Mouse (Mus musculus): ENCODE measurements at regions not wholly inside any gene's neighbourhood (a gene's known extent, or its start where the extent isn't known, plus 50 kb on each side); places are given as distances from the start of the nearest gene placed in this dataset.

GRCm38 (mm10) chr5:4689130-4689529, 68.7 kb downstream of the Fzd1 start:
- no peak for TF ChIP-seq GATA1 (IDR thresholded peaks at IDR 0.05; ENCODE audit: borderline replicate concordance, low read length)
- no peak for TF ChIP-seq FLI1 (IDR thresholded peaks at IDR 0.05; ENCODE audit: low read length)
